Mouse (Mus musculus) limb, embryonic 10.5 days (tissue): ENCODE data around the gene Olfr282. TPM values are rescaled to one million over a fixed set of nuclear protein-coding genes. Genes with fewer than 3 reads are reported as not detected.

Experiments used
- DNase-seq: peaks from one replicate; pipeline ENCODE4 v3.0.0-alpha.2; 2017; ENCODE audit warnings: low spot score
- H3K27ac ChIP-seq: fragments of 300-500 bp; sonication (generic); 2 replicates; pipeline ENCODE4 v1.5.1; 2016; ENCODE audit warnings: mild to moderate bottlenecking
- H3K27me3 ChIP-seq: fragments of 300-500 bp; sonication (generic); 2 replicates; pipeline ENCODE4 v1.6.1; 2016; ENCODE audit warnings: low read depth, mild to moderate bottlenecking; ENCODE audit not compliant: poor library complexity, severe bottlenecking
- H3K36me3 ChIP-seq: fragments of 300-500 bp; sonication (generic); 2 replicates; pipeline ENCODE4 v1.6.1; 2016; ENCODE audit warnings: mild to moderate bottlenecking, moderate library complexity
- H3K4me1 ChIP-seq: fragments of 300-500 bp; sonication (generic); 2 replicates; pipeline ENCODE4 v1.6.1; 2016
- H3K4me3 ChIP-seq: fragments of 300-500 bp; sonication (generic); 2 replicates; pipeline ENCODE4 v1.5.1; 2016; ENCODE audit warnings: mild to moderate bottlenecking, moderate library complexity
- H3K9me3 ChIP-seq: fragments of 300-500 bp; sonication (generic); replicated peaks from 2 replicates; pipeline ENCODE4 v1.6.1; 2016; ENCODE audit warnings: mild to moderate bottlenecking
- WGBS: fragments of 180-500 bp; shearing (Covaris S2); methylation state at CpG from one replicate; pipeline ENCODE4 v1.1.7; 2016; 5-methylcytosine and 5-hydroxymethylcytosine counted together
- polyA plus RNA-seq: library from polyadenylated mRNA; unstranded; fragments of >200 nt; fragmentation: Nextera tagmentation; extraction: Ambion mirVana; gene quantifications from 2 replicates; pipeline ENCODE4 v1.2.1, GENCODE M21; 2016

Gene Olfr282
- polyA plus RNA-seq, 1 experiment from 2014 or later = not detected

DNA sequence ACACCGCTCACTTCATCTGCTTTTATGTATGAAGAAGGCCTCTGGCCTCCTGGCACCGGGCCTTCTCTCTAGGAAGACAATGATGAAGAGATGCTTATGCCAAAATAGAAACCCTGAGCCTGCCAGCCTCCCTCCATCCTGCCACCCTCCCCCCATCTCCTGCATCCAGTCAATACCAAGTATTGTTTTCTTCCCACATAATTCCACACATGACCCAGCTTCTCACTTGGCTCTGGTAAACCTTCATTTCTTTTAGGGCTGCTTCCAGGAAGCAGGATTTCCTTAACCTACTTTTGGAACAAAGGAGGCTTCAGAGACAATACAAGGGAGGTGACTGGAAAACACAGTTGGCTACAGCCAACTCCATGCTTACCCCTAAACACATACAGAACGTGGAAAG is 51.7 kb downstream of the Olfr282 start, which contains the start of gene Lalba:
TSS of gene Lalba (minus strand) at position 21 of the 400 bp plus-strand sequence.
- no peaks in the 10 kb centered on the region for H3K27me3 ChIP-seq
- no peaks in the 10 kb centered on the region for H3K9me3 ChIP-seq
- no peak within 1 kb of the TSS for H3K4me3 ChIP-seq
- 67% methylated on average over 3 of the region's 3 CpGs for WGBS
- H3K27ac ChIP-seq = no peak within 1 kb of the TSS
- H3K4me1 ChIP-seq = peaks cover 7% of the 10 kb centered on the region; the same call in 1 of the 2 replicates
- DNase-seq = no peak
- H3K36me3 ChIP-seq = no peaks in the 10 kb centered on the region

DNA sequence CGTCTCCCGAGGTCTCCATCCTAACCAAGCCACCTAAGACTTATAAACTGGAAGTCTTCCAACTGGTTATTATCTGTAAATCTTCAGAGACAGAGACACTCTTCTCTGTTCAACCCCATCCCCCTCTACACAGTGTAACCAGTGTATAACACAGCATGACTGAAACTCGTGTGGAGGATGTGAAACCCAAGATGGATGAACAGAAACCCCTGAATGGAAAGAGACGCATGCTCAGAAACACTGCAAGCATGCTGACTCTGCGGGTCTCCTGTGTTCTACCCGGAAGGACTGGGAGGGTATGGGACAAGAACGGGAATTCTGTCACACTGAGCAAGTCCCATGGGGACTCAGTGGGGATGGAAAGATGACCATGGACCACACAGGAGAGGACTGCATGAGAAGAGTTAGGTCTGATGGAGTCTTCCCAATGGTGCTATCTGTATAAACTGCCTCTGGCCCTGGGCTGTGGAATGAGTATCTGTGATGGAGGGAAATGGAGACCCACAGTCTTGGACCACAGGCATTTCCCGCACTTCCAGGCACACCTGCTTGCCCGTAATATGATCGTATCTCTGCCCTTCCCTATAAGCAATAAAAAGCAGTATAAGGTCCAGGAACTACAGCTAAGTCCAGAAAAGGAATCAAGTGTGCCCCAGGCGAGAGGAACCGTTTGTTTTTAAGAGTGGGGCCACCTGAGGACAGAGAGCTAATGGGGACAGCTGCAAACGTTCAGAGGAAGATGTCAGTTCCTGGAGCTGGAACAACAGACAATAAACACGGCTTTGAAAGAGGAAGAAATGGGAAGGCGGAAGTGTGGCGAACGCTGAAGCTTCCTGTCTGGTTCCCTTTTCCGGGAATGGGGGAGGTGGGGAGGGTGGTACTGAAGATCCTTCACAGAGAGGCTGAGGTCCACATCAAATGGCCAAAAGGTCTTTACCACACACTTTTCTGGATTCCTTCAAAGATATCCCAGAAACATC is 53.2 kb downstream of the Olfr282 start:
- DNase-seq = no peak
- no peaks in the 10 kb centered on the region for H3K36me3 ChIP-seq
- no peak overlapping the region for H3K4me3 ChIP-seq
- WGBS = 77% methylated on average over 18 of the region's 18 CpGs
- no peak overlapping the region for H3K27ac ChIP-seq
- no peaks in the 10 kb centered on the region for H3K27me3 ChIP-seq
- no peaks in the 10 kb centered on the region for H3K9me3 ChIP-seq
- H3K4me1 ChIP-seq = peaks cover 7% of the 10 kb centered on the region; the same call in 1 of the 2 replicates

DNA sequence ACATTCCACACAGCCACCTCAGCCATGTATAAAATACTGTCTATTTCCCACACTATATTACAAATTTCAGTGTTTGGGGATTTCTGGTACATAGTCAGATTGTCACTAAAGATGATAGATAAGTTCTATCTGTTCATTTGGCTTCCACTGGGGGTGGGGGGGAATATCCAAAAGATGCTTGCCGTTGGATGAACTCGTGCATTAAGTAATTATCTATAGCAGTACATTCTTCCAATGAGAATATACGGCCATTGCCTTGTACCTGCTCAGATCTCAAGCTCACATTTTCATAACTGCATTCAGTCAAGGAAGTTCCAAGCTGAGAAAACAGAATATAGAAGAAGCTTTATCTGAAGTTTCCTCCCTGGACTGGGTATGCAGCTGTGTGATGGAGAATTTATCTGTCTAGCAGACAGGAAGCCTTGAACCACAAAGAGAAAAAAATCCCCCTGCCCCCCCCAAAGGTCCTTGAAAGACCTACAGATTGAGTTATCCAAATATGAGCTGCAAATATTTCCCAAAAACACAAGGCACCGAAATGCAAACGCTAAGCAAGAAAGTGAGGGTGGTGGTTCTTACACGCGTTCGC is 55.5 kb downstream of the Olfr282 start:
- H3K27ac ChIP-seq = no peak overlapping the region
- no peaks in the 10 kb centered on the region for H3K9me3 ChIP-seq
- DNase-seq = no peak
- no peaks in the 10 kb centered on the region for H3K27me3 ChIP-seq
- H3K36me3 ChIP-seq = no peaks in the 10 kb centered on the region
- H3K4me3 ChIP-seq = no peak overlapping the region
- 96% methylated on average over 8 of the region's 8 CpGs for WGBS
- H3K4me1 ChIP-seq = peaks cover 7% of the 10 kb centered on the region; the same call in 1 of the 2 replicates

Other genes starting within 250 kb of the Olfr282 start
- not detected in 2 replicates for gene Olfr288, start 235.7 kb upstream of the Olfr282 start, polyA plus RNA-seq
- not detected in 2 replicates for gene Gm44579, start 210.2 kb upstream of the Olfr282 start, polyA plus RNA-seq
- not detected in 2 replicates for gene Olfr287, start 210.2 kb upstream of the Olfr282 start, polyA plus RNA-seq
- not detected in 2 replicates for gene Olfr286, start 196.8 kb upstream of the Olfr282 start, polyA plus RNA-seq
- gene H1fnt, start 173.9 kb upstream of the Olfr282 start, polyA plus RNA-seq = not detected in 2 replicates
- gene Zfp641, start 135.1 kb upstream of the Olfr282 start, polyA plus RNA-seq = 0.08 and 0.11 TPM in 2 replicates
- gene Olfr285, start 113.9 kb upstream of the Olfr282 start, polyA plus RNA-seq = not detected in 2 replicates
- gene Olfr284, start 90.2 kb upstream of the Olfr282 start, polyA plus RNA-seq = not detected in 2 replicates
- not detected in 2 replicates for gene Olfr283, start 50.3 kb upstream of the Olfr282 start, polyA plus RNA-seq
- gene Olfr281, start 21.4 kb downstream of the Olfr282 start, polyA plus RNA-seq = not detected in 2 replicates
- gene OR5BS1P, start 38.7 kb downstream of the Olfr282 start, polyA plus RNA-seq = not detected in 2 replicates
- gene Lalba, start 51.5 kb downstream of the Olfr282 start, polyA plus RNA-seq = 0.25 and 0.67 TPM in 2 replicates
- not detected in 2 replicates for gene Olfr279, start 61.2 kb downstream of the Olfr282 start, polyA plus RNA-seq
- 168 and 181 TPM in 2 replicates for gene Kansl2, start 103.0 kb downstream of the Olfr282 start, polyA plus RNA-seq
- gene Ccnt1, start 139.7 kb downstream of the Olfr282 start, polyA plus RNA-seq = 60.7 and 68.0 TPM in 2 replicates
- 0.28 TPM in 1 of 2 replicates, not detected in the other for gene 4930415O20Rik, start 139.8 kb downstream of the Olfr282 start, polyA plus RNA-seq
- 15.7 and 16.5 TPM in 2 replicates for gene Adcy6, start 178.9 kb downstream of the Olfr282 start, polyA plus RNA-seq
- gene Cacnb3, start 199.6 kb downstream of the Olfr282 start, polyA plus RNA-seq = 16.6 and 24.2 TPM in 2 replicates
- 21.8 and 25.4 TPM in 2 replicates for gene Ddx23, start 231.7 kb downstream of the Olfr282 start, polyA plus RNA-seq
- gene Rnd1, start 246.2 kb downstream of the Olfr282 start, polyA plus RNA-seq = 0.38 and 0.62 TPM in 2 replicates